Comparison of ENCODE assay signal across 8 mouse cellular contexts in the genomic region with DNA sequence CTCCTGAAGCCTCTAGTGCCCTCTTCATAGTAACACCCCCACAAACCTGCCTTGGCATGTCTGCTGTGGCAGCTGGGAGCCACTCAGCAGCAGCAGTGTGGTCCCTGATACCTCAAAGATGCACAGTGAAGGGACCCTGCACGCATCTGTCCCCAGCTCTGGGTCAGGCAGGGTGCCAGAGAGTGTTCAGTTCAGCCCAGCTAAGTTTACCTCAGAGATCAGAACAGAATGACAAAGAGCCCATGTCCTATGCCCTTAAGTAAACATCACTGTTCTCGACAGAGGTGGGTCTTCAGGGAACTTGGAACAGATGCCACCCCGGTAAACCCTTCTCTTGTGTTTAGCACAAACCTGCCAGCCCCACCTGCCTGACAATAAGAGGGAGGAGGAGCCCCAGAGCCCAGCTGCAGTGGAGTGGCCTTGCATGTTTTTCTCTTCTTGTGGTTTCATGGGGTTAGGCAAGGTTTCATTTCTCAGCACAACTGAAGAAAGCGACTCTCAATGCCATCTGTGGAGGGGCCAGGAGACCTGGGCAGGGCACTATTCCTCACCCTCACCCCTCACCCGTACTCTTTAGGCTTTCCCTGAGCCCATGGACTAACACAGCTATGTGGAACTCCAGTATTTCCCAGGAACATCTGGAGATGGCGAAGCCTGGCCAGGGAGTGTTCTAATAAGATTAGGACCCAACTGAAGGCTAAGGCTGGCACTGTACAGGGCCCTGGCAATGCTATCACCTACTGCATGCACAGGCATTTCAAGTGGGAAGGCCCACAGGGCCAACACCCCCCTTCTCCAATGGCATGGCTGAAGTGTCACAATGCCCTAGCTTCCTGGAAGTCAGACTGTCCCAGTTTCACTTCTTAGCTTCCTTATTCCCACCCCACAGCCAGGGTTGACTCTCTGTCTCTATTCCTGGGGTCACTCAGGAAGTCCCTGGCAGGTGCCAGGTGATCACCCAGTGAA.
A peak's percentile ranks its signal among the peaks of the same experiment; 100 is the strongest.
DNase-seq lines count a peak whose midpoint lies in the region; ATAC-seq and TF ChIP-seq lines count a peak whose summit lies in the region.

No protein-coding gene starts in this region.

- no peak for TF ChIP-seq CTCF in liver, embryonic 14.5 days (IDR thresholded peaks at IDR 0.05; ENCODE audit: low read depth)
- no peak for TF ChIP-seq CTCF in spleen, adult 2 months (IDR thresholded peaks at IDR 0.05; ENCODE audit: extremely low read depth, insufficient read depth, insufficient read length, insufficient replicate concordance)

- H3K27ac ChIP-seq in liver, embryonic 14.5 days = peak overlapping the region; percentile 77
- peak overlapping the region; percentile 96 for H3K27ac ChIP-seq in spleen, adult 2 months (ENCODE audit: insufficient read depth, low read length)

- no peak overlapping the region for H3K4me3 ChIP-seq in liver, embryonic 14.5 days (ENCODE audit: insufficient read depth in 1 of 2, low read depth in 2 of 2, low read length in 2 of 2)
- peak overlapping the region; percentile 4; the same call in 1 of the 2 replicates for H3K4me3 ChIP-seq in spleen, adult 2 months (ENCODE audit: extremely low read depth, insufficient read depth, insufficient read length)

- no peaks in the 10 kb centered on the region for H3K9me3 ChIP-seq in liver, embryonic 14.5 days (ENCODE audit: control insufficient read depth, low read length)

- peak; percentile 82 for ATAC-seq in activated CD4-positive, CD25-positive, alpha-beta regulatory T cell, adult 4 months
- ATAC-seq in liver, embryonic 14.5 days (ENCODE audit: insufficient read depth) = peak; percentile 47

- TF ChIP-seq POLR2A in spleen, adult 2 months (IDR thresholded peaks at IDR 0.05; ENCODE audit: low read depth, low read length) = no peak; the same call in 1 of the 2 replicates

- peaks cover 75 to 77% of the 10 kb centered on the region in 2 experiments for H3K4me1 ChIP-seq in liver, embryonic 14.5 days (replicated peaks; ENCODE audit: control insufficient read depth in 2 of 2, insufficient read depth in 2 of 2, low read length in 1 of 2)
- H3K4me1 ChIP-seq in spleen, adult 2 months (ENCODE audit: control insufficient read depth, insufficient read depth, insufficient read length) = peaks cover 43% of the 10 kb centered on the region; the same call in 1 of the 2 replicates

- no peaks in the 10 kb centered on the region for H3K27me3 ChIP-seq in liver, embryonic 14.5 days (ENCODE audit: control insufficient read depth, insufficient read depth, low read length)
- no peaks in the 10 kb centered on the region for H3K27me3 ChIP-seq in spleen, adult 2 months (ENCODE audit: control insufficient read depth, insufficient read depth, low read length)

- DNase-seq in adrenal gland, adult (ENCODE audit: inconsistent age in 2 of 2, low spot score in 1 of 2) = peak; percentile 42 to 75
- no peak for DNase-seq in adrenal gland, adult 18-20 months (ENCODE audit: low spot score in 2 of 2)
- peak in 1 of 3 experiments; percentile 66 for DNase-seq in liver, embryonic 14.5 days (ENCODE audit: low read depth in 3 of 3, low spot score in 3 of 3)
- peak; percentile 58 to 79 for DNase-seq in spleen, adult 2 months (ENCODE audit: low read depth in 1 of 2, low spot score in 2 of 2)
- no peak for DNase-seq in testis, postnatal 14 days (ENCODE audit: low spot score)
- DNase-seq in testis, postnatal 10 days (ENCODE audit: low spot score) = no peak
- DNase-seq in cerebellum, adult 8-10 months = no peak

- H3K36me3 ChIP-seq in liver, embryonic 14.5 days (replicated peaks; ENCODE audit: control insufficient read depth, insufficient read depth, low read depth) = no peaks in the 10 kb centered on the region
- H3K36me3 ChIP-seq in spleen, adult 2 months (ENCODE audit: control insufficient read depth, insufficient read depth, low read length) = no peaks in the 10 kb centered on the region

- no peak overlapping the region for H3K4me2 ChIP-seq in liver, embryonic 14.5 days (ENCODE audit: low read depth)

- H3K9ac ChIP-seq in liver, embryonic 14.5 days (replicated peaks) = peak overlapping the region; percentile 47

- 43% methylated on average over 6 of the region's 6 CpGs for WGBS in liver, embryonic 14.5 days (ENCODE audit: insufficient replicate concordance)
- 10% methylated on average over 6 of the region's 6 CpGs for WGBS in spleen, adult 2 months

- peak; percentile 79 for TF ChIP-seq EP300 in liver, embryonic 14.5 days (IDR thresholded peaks at IDR 0.05; ENCODE audit: low read depth)

Comparison
In these comparisons a context has a peak if more than half of its experiments do, and no peak if none do; other contexts are left out.
1. DNase-seq: peak in adrenal gland, adult (2 of 2) and spleen, adult 2 months (2 of 2); none in adrenal gland, adult 18-20 months (0 of 2), testis, postnatal 14 days (single experiment), testis, postnatal 10 days (single experiment) and cerebellum, adult 8-10 months (single experiment).